Mouse (Mus musculus) megakaryocyte, embryonic 14.5 days (primary cell): Measurements from ENCODE around the gene Gapdh.

Source experiments
- FLI1 ChIP-seq: IDR thresholded peaks from 2 replicates; pipeline ENCODE4 v1.6.1; 2012; ENCODE audit warnings: low read length, inconsistent platforms, mixed read lengths
- GATA1 ChIP-seq: IDR thresholded peaks from 3 replicates; pipeline ENCODE4 v1.6.1; 2012; ENCODE audit warnings: mixed read lengths, low read length, inconsistent platforms, borderline replicate concordance

GRCm38 (mm10) chr6:125173256-125173655, 7.0 kb upstream of the Gapdh start:
- TF ChIP-seq GATA1 (no peak), FLI1 (no peak)
